Mouse (Mus musculus) embryonic facial prominence, embryonic 14.5 days (tissue): ENCODE measurements around the gene Mettl26. TPM values are rescaled to one million over a fixed set of nuclear protein-coding genes. Genes with fewer than 3 reads are reported as not detected.

ENCODE experiments used
- ATAC-seq: fragments of 200-750 bp; cut with Nextera tagmentation; 2 replicates; pipeline ENCODE4 v1.8.0; 2017; ENCODE audit warnings: low read depth, moderate number of reproducible peaks, moderate TSS enrichment
- DNase-seq: peaks from one replicate; pipeline ENCODE4 v3.0.0-alpha.2; 2015; ENCODE audit warnings: low spot score
- H3K27ac ChIP-seq: fragments of 300-500 bp; sonication (generic); replicated peaks from 2 replicates; pipeline ENCODE4 v1.5.1; 2014; ENCODE audit warnings: low read depth, mild to moderate bottlenecking, low read length, moderate library complexity
- H3K27me3 ChIP-seq: fragments of 300-500 bp; sonication (generic); replicated peaks from 2 replicates; pipeline ENCODE4 v1.6.1; 2014; ENCODE audit warnings: low read length; ENCODE audit not compliant: control insufficient read depth, insufficient read depth
- H3K36me3 ChIP-seq: fragments of 300-500 bp; sonication (generic); 2 replicates; pipeline ENCODE4 v1.6.1; 2014; ENCODE audit warnings: low read length, mixed read lengths; ENCODE audit not compliant: control insufficient read depth, insufficient read depth
- H3K4me1 ChIP-seq: fragments of 300-500 bp; sonication (generic); 2 replicates; pipeline ENCODE4 v1.6.1; 2014; ENCODE audit warnings: antibody characterized with exemption, low read length; ENCODE audit not compliant: control insufficient read depth, insufficient read depth
- H3K4me2 ChIP-seq: fragments of 300-500 bp; sonication (generic); 2 replicates; pipeline ENCODE4 v1.6.1; 2014; ENCODE audit warnings: low read depth, mild to moderate bottlenecking, low read length, moderate library complexity, mixed read lengths
- H3K4me3 ChIP-seq: fragments of 300-500 bp; sonication (generic); 2 replicates; pipeline ENCODE4 v1.5.1; 2014; ENCODE audit warnings: low read depth, mild to moderate bottlenecking, low read length
- H3K9ac ChIP-seq: fragments of 300-500 bp; sonication (generic); 2 replicates; pipeline ENCODE4 v1.6.1; 2014; ENCODE audit warnings: low read depth, mild to moderate bottlenecking, low read length, moderate library complexity, mixed read lengths
- H3K9me3 ChIP-seq: fragments of 300-500 bp; sonication (generic); 2 replicates; pipeline ENCODE4 v1.6.1; 2016; ENCODE audit warnings: low read length; ENCODE audit not compliant: control insufficient read depth
- WGBS: fragments of 180-500 bp; shearing (Covaris S2); extraction: QIAGEN DNeasy Blood & Tissue Kit; methylation state at CpG from one replicate; pipeline ENCODE4 v1.1.7; 2014; 5-methylcytosine and 5-hydroxymethylcytosine counted together
- polyA plus RNA-seq: library from polyadenylated mRNA; unstranded; fragments of >200 nt; fragmentation: Nextera tagmentation; extraction: Ambion mirVana; gene quantifications from 2 replicates; pipeline ENCODE4 v1.2.1, GENCODE M21; 2014

The Mettl26 gene
- polyA plus RNA-seq, 1 experiment from 2014 or later: 40.6 TPM

DNA sequence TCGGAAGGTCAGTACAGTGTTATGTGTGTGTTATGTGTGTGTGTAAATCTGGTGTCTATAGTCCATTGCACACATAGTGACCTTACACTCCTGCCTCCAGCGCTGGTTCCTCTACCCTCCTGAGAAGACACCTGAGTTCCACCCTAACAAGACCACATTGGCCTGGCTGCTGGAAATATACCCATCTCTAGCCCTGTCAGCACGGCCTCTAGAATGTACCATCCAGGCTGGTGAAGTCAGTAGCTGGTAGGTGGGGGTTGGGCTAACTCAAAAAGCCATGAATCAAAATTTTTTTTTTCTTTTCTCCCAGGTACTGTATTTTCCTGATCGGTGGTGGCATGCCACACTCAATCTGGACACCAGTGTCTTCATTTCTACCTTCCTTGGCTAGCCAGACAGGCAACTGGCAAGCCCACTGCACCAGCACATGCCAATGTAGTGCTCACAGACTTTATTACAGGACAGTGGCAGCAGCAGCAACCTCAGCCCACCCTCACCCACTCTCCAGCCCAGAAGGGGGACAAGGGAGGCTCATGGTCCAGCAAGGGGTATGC, 44.6 kb upstream of the Mettl26 start:
- no peak for DNase-seq
- H3K36me3 ChIP-seq: peaks cover 45% of the 10 kb centered on the region
- H3K4me3 ChIP-seq: peak overlapping the region; percentile 52; the same call in 1 of the 2 replicates
- H3K27me3 ChIP-seq: no peaks in the 10 kb centered on the region
- no peaks in the 10 kb centered on the region for H3K9me3 ChIP-seq
- peak overlapping the region; percentile 76; the same call in 1 of the 2 replicates for H3K9ac ChIP-seq
- peaks cover 38% of the 10 kb centered on the region for H3K4me1 ChIP-seq
- no peak for ATAC-seq
- 82% methylated on average over 4 of the region's 4 CpGs for WGBS
- peak overlapping the region; percentile 76; the same call in 1 of the 2 replicates for H3K4me2 ChIP-seq
- no peak overlapping the region for H3K27ac ChIP-seq

DNA sequence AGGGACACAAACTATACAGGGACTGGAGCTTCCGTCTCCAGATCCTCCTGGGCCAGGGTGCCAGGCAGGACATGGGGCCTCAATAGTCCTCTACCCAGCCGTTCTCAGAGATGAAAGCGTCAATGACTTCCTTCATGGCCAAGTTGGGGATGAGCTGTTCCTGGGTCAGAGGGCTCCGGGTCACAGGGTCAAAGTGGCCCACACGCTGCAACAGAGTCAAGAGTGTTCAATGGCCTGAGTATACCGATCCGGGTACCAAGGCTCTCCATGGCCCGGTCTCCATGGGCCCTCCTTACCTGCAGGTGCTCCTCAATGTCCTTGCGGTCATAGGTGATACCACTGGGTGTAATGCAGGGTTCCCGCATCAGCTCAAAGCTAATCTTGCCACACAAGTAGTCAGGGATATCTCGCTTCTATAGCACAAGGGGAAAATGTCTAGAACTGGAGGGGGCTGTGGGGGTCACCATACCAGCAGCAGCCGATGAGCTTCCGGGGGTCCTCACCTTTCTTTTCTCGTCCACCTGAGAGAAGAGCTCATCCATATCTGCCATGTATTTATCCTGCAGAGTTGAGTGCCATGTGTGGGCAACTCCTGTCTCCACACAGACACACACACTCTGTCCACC, 44.0 kb upstream of the Mettl26 start:
- Histone ChIP-seq H3K4me2 (peak overlapping the region; percentile 86; the same call in 1 of the 2 replicates), H3K4me3 (peak overlapping the region; percentile 87), H3K27ac (no peak overlapping the region), H3K4me1 (peaks cover 38% of the 10 kb centered on the region), H3K27me3 (no peaks in the 10 kb centered on the region), H3K9me3 (no peaks in the 10 kb centered on the region), H3K9ac (peak overlapping the region; percentile 90; the same call in 1 of the 2 replicates), H3K36me3 (peaks cover 41% of the 10 kb centered on the region)
- ATAC-seq: no peak
- 84% methylated on average over 13 of the region's 14 CpGs for WGBS
- DNase-seq: no peak

DNA sequence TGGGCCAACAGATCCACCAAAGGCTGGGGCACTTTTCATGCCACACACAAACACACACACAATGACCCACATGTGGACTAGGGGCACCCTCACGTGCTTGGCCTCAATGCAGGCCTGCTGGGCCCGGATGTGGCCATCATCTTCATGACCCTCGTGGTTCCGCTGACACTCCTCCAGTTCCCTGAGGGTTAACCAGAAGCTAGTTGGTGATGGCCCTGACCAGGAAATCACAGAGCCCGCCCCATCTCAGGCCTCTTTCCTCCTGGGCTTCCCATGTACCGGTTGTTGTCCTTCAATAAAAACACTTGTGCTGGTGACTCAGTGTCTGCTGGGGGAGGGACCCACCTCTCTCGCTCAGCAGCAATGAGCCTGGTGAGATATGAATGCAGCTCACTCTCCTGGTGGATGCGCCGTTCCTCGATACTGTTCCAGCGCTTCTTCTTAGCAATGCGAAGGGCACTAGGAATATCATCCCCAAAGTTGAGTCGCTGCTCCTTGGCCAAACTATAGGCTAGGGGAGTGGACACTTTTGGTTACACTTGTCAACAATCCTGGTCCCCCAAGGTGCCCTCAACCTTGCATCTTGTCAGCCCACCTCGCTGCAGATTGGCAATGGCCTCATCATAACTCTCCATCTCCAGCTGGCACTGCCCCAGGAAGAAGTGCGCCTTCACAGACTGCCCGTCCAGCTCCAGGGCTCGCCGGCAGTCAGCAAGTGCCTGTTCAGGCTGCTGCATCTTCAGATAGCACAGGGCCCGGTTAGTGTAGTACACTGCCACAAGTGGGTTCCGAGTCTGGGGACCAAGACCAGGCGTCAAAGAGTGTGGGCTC, 43.2 kb upstream of the Mettl26 start:
- H3K4me2 ChIP-seq: peak overlapping the region; percentile 86
- peaks cover 34% of the 10 kb centered on the region for H3K36me3 ChIP-seq
- no peaks in the 10 kb centered on the region for H3K9me3 ChIP-seq
- H3K4me1 ChIP-seq: peaks cover 43% of the 10 kb centered on the region
- no peaks in the 10 kb centered on the region for H3K27me3 ChIP-seq
- no peak for DNase-seq
- no peak for ATAC-seq
- H3K9ac ChIP-seq: peak overlapping the region; percentile 90
- 61% methylated on average over 21 of the region's 21 CpGs for WGBS
- peak overlapping the region; percentile 86 for H3K27ac ChIP-seq
- H3K4me3 ChIP-seq: peak overlapping the region; percentile 87

DNA sequence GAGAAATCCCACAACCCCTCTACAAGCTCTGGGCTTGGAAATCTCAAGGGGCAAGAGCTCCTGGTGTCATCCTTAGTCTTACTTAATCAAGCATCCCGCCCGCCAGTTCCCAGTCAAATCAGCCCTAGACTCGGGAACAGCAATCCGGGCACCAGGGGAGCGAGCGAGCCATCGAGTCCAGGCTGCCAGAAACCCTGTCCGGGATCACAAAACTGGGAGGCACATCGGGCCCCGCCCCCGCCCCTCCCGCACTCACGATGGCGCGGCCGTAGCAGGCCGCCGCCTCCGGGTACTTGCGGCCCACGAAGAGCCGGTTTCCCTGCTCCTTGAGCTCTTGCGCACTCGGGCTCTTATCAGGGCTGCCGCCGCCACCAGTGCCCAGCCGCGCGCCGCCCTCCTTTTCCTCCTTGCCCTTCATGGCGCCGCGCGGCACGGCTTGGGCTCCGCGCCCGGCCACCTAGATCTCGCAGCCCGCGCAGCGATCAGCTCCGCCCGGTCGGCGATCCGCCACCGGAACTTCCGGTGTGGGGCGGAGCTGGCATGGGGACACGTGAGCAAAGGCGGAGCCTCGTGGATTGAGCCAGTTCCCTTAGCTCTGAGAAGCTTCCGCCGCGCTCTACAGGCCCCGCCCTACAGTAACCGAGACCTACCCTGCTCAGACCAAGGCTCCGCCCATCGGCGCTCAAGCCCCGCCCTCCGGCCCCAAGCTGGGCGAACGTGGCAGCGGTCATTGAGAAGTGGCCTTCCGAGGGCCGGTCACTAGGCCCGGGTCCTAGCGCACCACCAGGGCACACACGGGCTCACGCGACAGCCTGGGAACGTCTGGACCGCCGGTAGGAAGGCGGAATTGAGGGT, 42.2 kb upstream of the Mettl26 start:
- WGBS: under 1% methylated on average over 53 of the region's 77 CpGs
- peaks cover 43% of the 10 kb centered on the region for H3K4me1 ChIP-seq
- DNase-seq (peak; percentile 100), ATAC-seq (peak; percentile 90)
- peak overlapping the region; percentile 90 for H3K9ac ChIP-seq
- no peaks in the 10 kb centered on the region for H3K9me3 ChIP-seq
- H3K4me2 ChIP-seq: peak overlapping the region; percentile 86
- H3K27ac ChIP-seq: peak overlapping the region; percentile 96
- H3K27me3 ChIP-seq: no peaks in the 10 kb centered on the region
- peak overlapping the region; percentile 87 for H3K4me3 ChIP-seq
- H3K36me3 ChIP-seq: peaks cover 28% of the 10 kb centered on the region

DNA sequence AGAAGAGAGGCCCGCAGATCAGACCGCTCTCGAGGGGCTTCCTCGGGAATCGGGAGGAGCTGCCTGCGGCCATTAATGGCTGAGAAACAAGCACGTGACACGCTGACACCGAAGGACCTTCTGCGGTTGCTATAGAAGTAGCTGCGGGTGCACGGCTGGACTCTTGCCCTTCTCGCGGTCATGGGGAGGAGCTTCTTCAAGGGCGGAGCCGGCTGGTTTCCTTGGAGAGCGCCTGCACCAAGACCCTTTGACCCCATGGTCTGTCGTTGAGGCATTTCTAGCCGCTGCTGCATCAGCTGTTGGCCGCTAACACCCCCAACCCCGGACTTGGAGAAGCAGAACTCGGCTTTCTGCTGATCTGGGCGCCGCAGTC, 41.6 kb upstream of the Mettl26 start, which contains the start of gene Stub1:
TSS of gene Stub1 (minus strand) at position 114 of the 373 bp plus-strand sequence.
- H3K4me1 ChIP-seq: peaks cover 43% of the 10 kb centered on the region

DNA sequence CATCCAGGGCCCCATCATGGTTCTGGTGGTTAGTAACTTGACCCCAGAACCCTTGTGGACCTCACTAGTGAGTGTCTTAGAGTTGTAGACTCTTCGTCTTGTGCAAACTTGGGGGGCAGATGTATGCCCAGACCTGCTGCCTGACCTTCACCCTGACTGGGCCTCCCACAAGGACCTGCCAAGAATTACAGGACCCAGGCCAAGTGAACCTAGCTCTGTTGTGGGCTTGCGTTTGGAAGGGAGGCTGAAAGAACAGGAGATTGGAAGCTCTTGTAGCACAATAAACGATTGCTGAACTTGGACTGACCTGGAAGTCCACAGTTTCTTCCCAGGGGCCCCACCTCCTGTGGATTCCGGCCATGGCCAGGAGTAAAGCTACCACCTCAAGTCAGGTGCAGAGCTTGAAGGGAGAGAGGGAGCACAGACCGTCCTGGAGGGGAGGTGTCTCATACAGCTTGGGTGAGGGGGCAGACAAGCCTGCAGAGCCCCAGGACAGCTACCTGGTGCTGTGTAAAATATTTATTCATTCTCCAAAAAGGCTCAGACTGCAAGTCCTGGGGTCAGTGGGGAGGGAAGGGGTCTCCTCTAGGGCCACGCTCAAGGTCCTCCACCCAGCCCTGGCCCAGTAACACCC, 40.8 kb upstream of the Mettl26 start:
- no peak for ATAC-seq
- H3K9me3 ChIP-seq: no peaks in the 10 kb centered on the region
- H3K4me3 ChIP-seq: peak overlapping the region; percentile 87
- H3K36me3 ChIP-seq: peaks cover 26% of the 10 kb centered on the region
- no peaks in the 10 kb centered on the region for H3K27me3 ChIP-seq
- H3K4me2 ChIP-seq: peak overlapping the region; percentile 86
- no peak for DNase-seq
- 31% methylated on average over 6 of the region's 6 CpGs for WGBS
- peak overlapping the region; percentile 90 for H3K9ac ChIP-seq
- H3K27ac ChIP-seq: peak overlapping the region; percentile 96
- peaks cover 43% of the 10 kb centered on the region for H3K4me1 ChIP-seq

More for the DNA sequence above, 41.6 kb upstream of the Mettl26 start, which contains the start of gene Stub1:
- Histone ChIP-seq H3K27ac (peak within 1 kb of the TSS; percentile 96), H3K4me2 (peak within 1 kb of the TSS; percentile 86), H3K36me3 (peaks cover 22% of the 10 kb centered on the region), H3K27me3 (no peaks in the 10 kb centered on the region), H3K4me3 (peak within 1 kb of the TSS; percentile 87), H3K9me3 (no peaks in the 10 kb centered on the region), H3K9ac (peak within 1 kb of the TSS; percentile 90)
- 1% methylated on average over 24 of the region's 24 CpGs for WGBS
- DNase-seq (peak; percentile 96), ATAC-seq (peak; percentile 50)

DNA sequence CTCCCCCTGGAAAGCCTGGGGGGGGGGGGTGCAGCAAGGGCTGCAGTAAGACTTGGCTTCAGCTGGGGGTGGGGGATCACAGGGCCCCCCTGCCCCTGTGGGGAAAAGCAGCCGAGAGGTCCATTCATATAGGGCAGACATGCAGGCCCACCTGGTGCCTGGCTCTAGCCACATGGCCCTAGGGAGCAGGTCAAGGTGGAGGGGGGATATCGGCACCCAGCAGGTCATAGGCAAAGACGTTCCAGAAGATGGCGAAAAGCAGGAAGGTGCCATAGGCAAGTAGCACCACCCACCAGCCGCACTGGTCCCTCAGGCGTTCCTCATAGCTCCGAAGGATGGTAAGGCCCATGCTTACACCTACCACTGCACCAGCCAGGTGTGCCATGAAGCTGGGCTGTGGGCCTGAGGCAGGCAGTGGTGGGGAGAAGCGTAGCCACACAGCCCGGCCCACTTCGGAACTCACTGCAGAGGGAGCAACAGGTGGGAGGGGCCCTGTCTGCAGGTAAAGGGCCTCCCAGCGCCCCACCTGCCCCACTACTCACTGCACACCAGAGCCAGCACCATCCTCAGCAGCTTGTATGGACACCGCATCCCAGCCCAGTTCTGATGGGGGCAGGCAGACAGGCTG, 40.2 kb upstream of the Mettl26 start:
- WGBS: 84% methylated on average over 10 of the region's 12 CpGs
- Histone ChIP-seq H3K4me2 (peak overlapping the region; percentile 86), H3K9me3 (no peaks in the 10 kb centered on the region), H3K27ac (no peak overlapping the region), H3K4me3 (peak overlapping the region; percentile 87), H3K4me1 (peaks cover 41% of the 10 kb centered on the region), H3K27me3 (no peaks in the 10 kb centered on the region), H3K36me3 (peaks cover 31% of the 10 kb centered on the region), H3K9ac (peak overlapping the region; percentile 90)
- DNase-seq: no peak
- no peak for ATAC-seq
